Mouse (Mus musculus) lung, postnatal 4 days (tissue): Measurements from ENCODE around the gene Pik3cd.

Experiments
- DNase-seq, 2 experiments: peaks; one replicate each; pipeline ENCODE4 v3.0.0; 2021

Gene Pik3cd

GRCm38 (mm10) chr4:149604518-149604917 lies 97.9 kb downstream of the Pik3cd start:
- no peak for DNase-seq

- no peak for DNase-seq
These were observed 98.5 kb downstream of the Pik3cd start for GRCm38 (mm10) chr4:149603860-149604259.

DNA sequence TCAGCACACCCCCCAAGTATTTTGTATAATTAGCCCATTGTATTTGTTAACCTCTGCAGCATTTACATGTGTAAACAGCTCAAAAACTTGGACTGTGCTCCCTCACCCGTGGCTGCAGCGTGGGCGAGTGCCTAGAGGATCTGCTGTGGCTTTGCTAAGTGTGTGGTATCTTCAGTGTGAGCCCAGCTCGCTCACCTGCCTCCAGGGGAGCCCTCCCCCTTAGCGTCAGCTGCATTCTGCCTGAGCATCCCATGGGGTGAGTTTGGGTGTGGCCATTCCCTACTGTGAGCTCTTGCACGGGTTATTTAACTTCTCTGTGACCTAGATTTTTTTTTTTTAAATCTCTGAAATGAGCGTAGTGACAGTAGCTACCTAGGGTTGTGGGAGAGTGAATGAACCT lies 100.1 kb downstream of the Pik3cd start:
- no peak for DNase-seq

GRCm38 (mm10) chr4:149601484-149601883 lies 100.9 kb downstream of the Pik3cd start:
- DNase-seq, result peak; percentile 26 to 36

DNA sequence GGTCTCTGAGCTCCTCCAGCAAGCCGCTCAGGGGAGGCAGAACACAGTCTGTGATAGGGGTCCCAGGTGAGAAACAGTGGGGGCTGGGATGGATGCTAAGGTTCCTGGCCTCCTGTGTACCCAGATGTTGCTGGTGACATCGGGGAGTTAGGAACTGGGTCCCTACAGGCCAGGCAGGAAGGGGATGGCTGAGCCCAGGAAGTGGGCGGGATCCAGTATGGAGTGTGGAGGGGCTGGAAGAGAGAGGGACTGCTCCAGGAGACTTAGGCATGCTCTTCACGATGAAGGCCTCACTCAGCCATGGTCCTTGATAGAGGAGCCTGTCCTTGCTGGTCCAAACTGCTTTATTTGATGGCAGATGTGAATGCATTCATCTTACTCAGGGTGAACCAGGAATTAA lies 102.2 kb downstream of the Pik3cd start:
- no peak for DNase-seq

DNA sequence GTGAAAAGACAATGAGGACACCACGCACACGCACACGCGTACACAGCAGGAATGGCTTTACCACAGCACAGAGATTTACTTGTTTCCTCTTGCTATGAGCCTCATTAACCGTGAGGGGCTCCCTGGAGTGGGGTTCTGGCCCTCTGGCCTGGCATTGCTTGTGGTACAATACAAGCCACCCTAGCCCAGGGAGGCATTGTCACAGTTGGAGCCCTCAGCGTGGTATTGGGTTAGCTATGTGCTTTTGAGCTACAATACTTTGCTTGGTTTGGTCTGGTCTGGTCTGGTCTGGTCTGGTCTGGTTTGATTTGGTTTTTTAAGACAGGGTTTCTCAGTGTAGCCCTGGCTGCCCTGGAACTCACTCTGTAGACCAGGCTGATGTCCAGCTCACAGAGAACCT lies 102.8 kb downstream of the Pik3cd start:
- DNase-seq, result no peak
